Mouse (Mus musculus): ENCODE data around the gene Vmn1r232. TPM values are rescaled to one million over a fixed set of nuclear protein-coding genes. Genes with fewer than 3 reads are reported as not detected.
A peak's percentile ranks its signal among the peaks of the same experiment; 100 is the strongest.

The Vmn1r232 gene
- polyA plus RNA-seq (2012; fragmentation: generic; extraction: Trizol) = not detected
- long read RNA-seq, experiment 1 = 0 reads
- long read RNA-seq, experiment 2 = 0 reads

GRCm38 (mm10) chr17:20919614-20920013 lies at the start of gene Vmn1r232:
Gene Vmn1r232, minus strand, starts transcription at chr17:20919714.
- H3K36me3 ChIP-seq (ENCODE audit: control insufficient read depth, insufficient read depth) = no peaks in the 10 kb centered on the region
- no peak within 1 kb of the TSS for H3ac ChIP-seq (ENCODE audit: control insufficient read depth, insufficient read length, low read depth)
- no peaks in the 10 kb centered on the region for H3K27me3 ChIP-seq (ENCODE audit: control insufficient read depth, insufficient read depth, insufficient read length)
- no peak for TF ChIP-seq USF1 (IDR thresholded peaks at IDR 0.05; ENCODE audit: low read depth)
- no peak for TF ChIP-seq CTCF (IDR thresholded peaks at IDR 0.05; ENCODE audit: control insufficient read depth, insufficient read depth, insufficient read length)
- no peak for TF ChIP-seq MAX (IDR thresholded peaks at IDR 0.05)
- TF ChIP-seq MYOG (IDR thresholded peaks at IDR 0.05; ENCODE audit: control insufficient read depth, extremely low read depth, insufficient read length) = no peak
- TF ChIP-seq CEBPB (IDR thresholded peaks at IDR 0.05; ENCODE audit: low read depth) = no peak
- no peak for TF ChIP-seq FOSL1 (IDR thresholded peaks at IDR 0.05; ENCODE audit: insufficient read depth, low read length, poor library complexity, severe bottlenecking)
- no peak for TF ChIP-seq MYOD1 (IDR thresholded peaks at IDR 0.05; ENCODE audit: control insufficient read depth, insufficient read length, low read depth)
- no peaks in the 10 kb centered on the region for H3K79me3 ChIP-seq (ENCODE audit: low read depth)
- no peak within 1 kb of the TSS for H3K4me3 ChIP-seq (ENCODE audit: insufficient read depth, poor library complexity, severe bottlenecking)
- no peaks in the 10 kb centered on the region for H3K79me2 ChIP-seq (ENCODE audit: control insufficient read depth, insufficient read depth)

GRCm38 (mm10) chr17:20966681-20967080 lies 47.2 kb upstream of the Vmn1r232 start:
- TF ChIP-seq MYOD1 (IDR thresholded peaks at IDR 0.05; ENCODE audit: control insufficient read depth, insufficient read length, low read depth) (no peak), MYOG (IDR thresholded peaks at IDR 0.05; ENCODE audit: control insufficient read depth, extremely low read depth, insufficient read length) (no peak), MAX (IDR thresholded peaks at IDR 0.05) (no peak), USF1 (IDR thresholded peaks at IDR 0.05; ENCODE audit: low read depth) (no peak), CTCF (IDR thresholded peaks at IDR 0.05; ENCODE audit: control insufficient read depth, insufficient read depth, insufficient read length) (no peak), FOSL1 (IDR thresholded peaks at IDR 0.05; ENCODE audit: insufficient read depth, low read length, poor library complexity, severe bottlenecking) (no peak), CEBPB (IDR thresholded peaks at IDR 0.05; ENCODE audit: low read depth) (no peak)
- Histone ChIP-seq H3K4me3 (ENCODE audit: insufficient read depth, poor library complexity, severe bottlenecking) (no peak overlapping the region), H3K27me3 (ENCODE audit: control insufficient read depth, insufficient read depth, insufficient read length) (no peaks in the 10 kb centered on the region), H3K79me2 (ENCODE audit: control insufficient read depth, insufficient read depth) (no peaks in the 10 kb centered on the region), H3ac (ENCODE audit: control insufficient read depth, insufficient read length, low read depth) (no peak overlapping the region), H3K36me3 (ENCODE audit: control insufficient read depth, insufficient read depth) (peaks cover 89% of the 10 kb centered on the region), H3K79me3 (ENCODE audit: low read depth) (no peaks in the 10 kb centered on the region)

- Histone ChIP-seq H3K79me2 (ENCODE audit: control insufficient read depth, insufficient read depth) (no peaks in the 10 kb centered on the region), H3K4me3 (ENCODE audit: insufficient read depth, poor library complexity, severe bottlenecking) (no peak overlapping the region), H3K79me3 (ENCODE audit: low read depth) (no peaks in the 10 kb centered on the region), H3K27me3 (ENCODE audit: control insufficient read depth, insufficient read depth, insufficient read length) (no peaks in the 10 kb centered on the region), H3K36me3 (ENCODE audit: control insufficient read depth, insufficient read depth) (peaks cover 96% of the 10 kb centered on the region), H3ac (ENCODE audit: control insufficient read depth, insufficient read length, low read depth) (no peak overlapping the region)
- no peak for TF ChIP-seq MYOD1 (IDR thresholded peaks at IDR 0.05; ENCODE audit: control insufficient read depth, insufficient read length, low read depth)
Measured at GRCm38 (mm10) chr17:20965421-20965820, 45.9 kb upstream of the Vmn1r232 start.

- H3K79me3 ChIP-seq (ENCODE audit: low read depth) = no peaks in the 10 kb centered on the region
- peaks cover 99% of the 10 kb centered on the region for H3K36me3 ChIP-seq (ENCODE audit: control insufficient read depth, insufficient read depth)
- H3K79me2 ChIP-seq (ENCODE audit: control insufficient read depth, insufficient read depth) = no peaks in the 10 kb centered on the region
- no peak overlapping the region for H3ac ChIP-seq (ENCODE audit: control insufficient read depth, insufficient read length, low read depth)
- no peaks in the 10 kb centered on the region for H3K27me3 ChIP-seq (ENCODE audit: control insufficient read depth, insufficient read depth, insufficient read length)
- no peak overlapping the region for H3K4me3 ChIP-seq (ENCODE audit: insufficient read depth, poor library complexity, severe bottlenecking)
- TF ChIP-seq CEBPB (IDR thresholded peaks at IDR 0.05; ENCODE audit: low read depth) (no peak), MAX (IDR thresholded peaks at IDR 0.05) (no peak), FOSL1 (IDR thresholded peaks at IDR 0.05; ENCODE audit: insufficient read depth, low read length, poor library complexity, severe bottlenecking) (no peak), MYOD1 (IDR thresholded peaks at IDR 0.05; ENCODE audit: control insufficient read depth, insufficient read length, low read depth) (no peak), CTCF (IDR thresholded peaks at IDR 0.05; ENCODE audit: control insufficient read depth, insufficient read depth, insufficient read length) (no peak), MYOG (IDR thresholded peaks at IDR 0.05; ENCODE audit: control insufficient read depth, extremely low read depth, insufficient read length) (no peak)
Measured at GRCm38 (mm10) chr17:20960386-20960785, 40.9 kb upstream of the Vmn1r232 start.

GRCm38 (mm10) chr17:20946636-20947035 lies 27.1 kb upstream of the Vmn1r232 start:
- H3K36me3 ChIP-seq (ENCODE audit: control insufficient read depth, insufficient read depth) = peaks cover 6% of the 10 kb centered on the region
- H3ac ChIP-seq (ENCODE audit: control insufficient read depth, insufficient read length, low read depth) = peak overlapping the region; percentile 41
- TF ChIP-seq MYOD1 (IDR thresholded peaks at IDR 0.05; ENCODE audit: control insufficient read depth, insufficient read length, low read depth) (no peak), USF1 (IDR thresholded peaks at IDR 0.05; ENCODE audit: low read depth) (no peak)
- peaks cover 59% of the 10 kb centered on the region for H3K79me3 ChIP-seq (ENCODE audit: low read depth)
- peak overlapping the region; percentile 55 for H3K4me3 ChIP-seq (ENCODE audit: insufficient read depth, poor library complexity, severe bottlenecking)
- H3K79me2 ChIP-seq (ENCODE audit: control insufficient read depth, insufficient read depth) = peaks cover 62% of the 10 kb centered on the region
- H3K27me3 ChIP-seq (ENCODE audit: control insufficient read depth, insufficient read depth, insufficient read length) = no peaks in the 10 kb centered on the region

GRCm38 (mm10) chr17:20946026-20946565 lies 26.6 kb upstream of the Vmn1r232 start:
- Histone ChIP-seq H3K79me3 (ENCODE audit: low read depth) (peaks cover 54% of the 10 kb centered on the region), H3ac (ENCODE audit: control insufficient read depth, insufficient read length, low read depth) (peak overlapping the region; percentile 97), H3K4me3 (ENCODE audit: insufficient read depth, poor library complexity, severe bottlenecking) (peak overlapping the region; percentile 55), H3K36me3 (ENCODE audit: control insufficient read depth, insufficient read depth) (peaks cover under 1% of the 10 kb centered on the region), H3K79me2 (ENCODE audit: control insufficient read depth, insufficient read depth) (peaks cover 57% of the 10 kb centered on the region), H3K27me3 (ENCODE audit: control insufficient read depth, insufficient read depth, insufficient read length) (no peaks in the 10 kb centered on the region)
- TF ChIP-seq MYOD1 (IDR thresholded peaks at IDR 0.05; ENCODE audit: control insufficient read depth, insufficient read length, low read depth) (no peak), MYOG (IDR thresholded peaks at IDR 0.05; ENCODE audit: control insufficient read depth, extremely low read depth, insufficient read length) (no peak), USF1 (IDR thresholded peaks at IDR 0.05; ENCODE audit: low read depth) (no peak), FOSL1 (IDR thresholded peaks at IDR 0.05; ENCODE audit: insufficient read depth, low read length, poor library complexity, severe bottlenecking) (no peak), MAX (IDR thresholded peaks at IDR 0.05) (no peak), CTCF (IDR thresholded peaks at IDR 0.05; ENCODE audit: control insufficient read depth, insufficient read depth, insufficient read length) (no peak), CEBPB (IDR thresholded peaks at IDR 0.05; ENCODE audit: low read depth) (no peak)
